Mouse (Mus musculus) layer of hippocampus, adult 9-10 months (tissue): ENCODE measurements around the gene Tbx4.

Source experiments
- DNase-seq: peaks from one replicate; pipeline ENCODE4 v3.0.0; 2022; ENCODE audit warnings: low spot score

Gene Tbx4

GRCm38 (mm10) chr11:85909514-85909913, 23.3 kb downstream of the Tbx4 start:
- DNase-seq: no peak

GRCm38 (mm10) chr11:85910133-85910532, 23.9 kb downstream of the Tbx4 start:
- DNase-seq: no peak

GRCm38 (mm10) chr11:85913506-85913905, 27.3 kb downstream of the Tbx4 start:
- no peak for DNase-seq

GRCm38 (mm10) chr11:85917091-85917992, 31.1 kb downstream of the Tbx4 start:
- no peak for DNase-seq

GRCm38 (mm10) chr11:85917993-85918325, 31.7 kb downstream of the Tbx4 start:
- DNase-seq: no peak

GRCm38 (mm10) chr11:85918388-85918940, 32.2 kb downstream of the Tbx4 start:
- no peak for DNase-seq

- DNase-seq: no peak
Measured at GRCm38 (mm10) chr11:85925294-85925743, 39.1 kb downstream of the Tbx4 start.

- DNase-seq: no peak
Measured at GRCm38 (mm10) chr11:85926287-85926764, 40.1 kb downstream of the Tbx4 start.

- no peak for DNase-seq
Measured at GRCm38 (mm10) chr11:85928106-85928505, 41.9 kb downstream of the Tbx4 start.

GRCm38 (mm10) chr11:85929651-85930050, 43.4 kb downstream of the Tbx4 start:
- no peak for DNase-seq

- no peak for DNase-seq
Measured at GRCm38 (mm10) chr11:85941785-85942570, 55.8 kb downstream of the Tbx4 start.

- no peak for DNase-seq
Measured at GRCm38 (mm10) chr11:85948765-85949164, 62.5 kb downstream of the Tbx4 start.

GRCm38 (mm10) chr11:85949749-85950148, 63.5 kb downstream of the Tbx4 start:
- no peak for DNase-seq

- DNase-seq: no peak
Measured at GRCm38 (mm10) chr11:85952538-85952937, 66.3 kb downstream of the Tbx4 start.

GRCm38 (mm10) chr11:85955611-85956010, 69.4 kb downstream of the Tbx4 start:
- no peak for DNase-seq

- DNase-seq: no peak
Measured at GRCm38 (mm10) chr11:85956422-85956821, 70.2 kb downstream of the Tbx4 start.

GRCm38 (mm10) chr11:85956950-85957778, 70.9 kb downstream of the Tbx4 start:
- DNase-seq: no peak

GRCm38 (mm10) chr11:85959837-85960236, 73.6 kb downstream of the Tbx4 start:
- DNase-seq: no peak

GRCm38 (mm10) chr11:85960273-85960672, 74.1 kb downstream of the Tbx4 start:
- DNase-seq: no peak

GRCm38 (mm10) chr11:85961498-85961897, 75.3 kb downstream of the Tbx4 start:
- DNase-seq: no peak
